Mouse (Mus musculus): Measurements from ENCODE around the gene Hps1. TPM values are rescaled to one million over a fixed set of nuclear protein-coding genes. Genes with fewer than 3 reads are reported as not detected.
A peak's percentile ranks its signal among the peaks of the same experiment; 100 is the strongest.
"Not testable (repeated sequence)": the region's sequence is repeated elsewhere in the genome, so short reads cannot be mapped to it uniquely, and the experiment has no call there.

Hps1 gene
- 10 to 100 TPM; 12.5 to 17.9 (median 15.2) TPM for total RNA-seq (2022)

- peak; percentile 90 for DNase-seq (ENCODE audit: low spot score in 2 of 2)
Measured at GRCm38 (mm10) chr19:42779531-42780155, at the start of gene Hps1. Gene Hps1, minus strand, starts transcription at chr19:42779978.

DNA sequence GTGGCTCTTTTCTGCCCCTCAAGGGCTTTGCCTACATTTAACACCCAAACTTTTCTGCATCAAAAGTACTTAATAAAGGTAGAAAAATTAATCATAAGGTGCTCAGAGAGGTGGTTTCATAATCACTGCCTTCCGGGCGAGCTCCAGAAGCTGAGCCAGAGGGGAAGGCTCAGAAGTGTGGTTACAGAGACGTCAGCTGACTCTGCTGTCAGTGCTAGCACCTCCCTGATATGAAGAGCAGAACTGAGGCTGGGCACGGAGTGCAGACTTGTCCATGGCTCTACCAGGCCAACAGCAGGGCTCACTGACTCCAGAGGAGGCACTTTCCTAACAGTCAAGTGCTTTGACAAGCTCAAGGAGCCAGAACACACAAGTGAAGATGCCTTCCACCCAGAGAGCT lies 49.4 kb upstream of the Hps1 start:
- no peak for DNase-seq (ENCODE audit: low spot score in 2 of 2)

DNA sequence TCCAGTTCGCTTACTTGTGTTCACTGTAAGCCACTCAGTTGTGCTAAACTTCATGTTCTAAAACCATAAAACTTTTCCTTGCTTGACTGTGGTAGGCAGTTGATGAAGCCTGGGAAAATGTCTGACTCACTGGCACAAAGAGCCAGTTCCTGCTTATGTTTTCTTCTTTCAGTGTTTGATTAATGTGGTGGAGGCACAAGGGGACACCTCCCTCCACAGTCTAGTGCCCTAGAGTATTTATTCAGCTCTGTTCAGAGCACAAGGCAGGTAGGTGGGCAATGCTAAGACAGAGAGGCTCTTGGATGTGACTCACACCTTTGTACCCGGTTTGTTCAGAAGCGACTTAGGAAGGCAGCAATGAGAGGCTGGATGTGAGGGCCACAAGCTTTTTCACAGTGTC lies 48.1 kb upstream of the Hps1 start:
- DNase-seq (ENCODE audit: low spot score in 2 of 2), result no peak

DNA sequence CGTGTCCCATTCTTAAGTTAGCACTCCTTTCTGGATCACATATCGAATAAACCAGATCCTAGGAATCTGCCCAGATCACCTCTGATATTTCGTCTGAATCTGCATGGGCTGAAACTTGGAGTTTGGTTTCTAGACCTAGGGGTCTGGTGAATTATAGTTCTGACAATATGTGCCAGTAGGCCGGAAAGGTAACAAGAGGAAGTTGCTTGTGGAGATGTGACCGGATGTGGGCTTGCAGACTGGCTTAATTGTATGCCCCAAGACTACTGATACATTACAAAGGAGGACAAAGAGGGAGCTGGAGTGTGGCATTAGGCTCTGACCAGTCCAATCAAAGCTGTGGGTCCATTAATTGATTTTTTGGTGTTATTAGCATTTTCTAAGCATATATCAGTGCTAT lies 40.3 kb upstream of the Hps1 start:
- no peak for DNase-seq (ENCODE audit: low spot score in 2 of 2)

GRCm38 (mm10) chr19:42817761-42818160 lies 38.0 kb upstream of the Hps1 start:
- no peak for DNase-seq (ENCODE audit: low spot score in 2 of 2)

- DNase-seq (ENCODE audit: low spot score in 2 of 2), result no peak
Measured at GRCm38 (mm10) chr19:42816261-42816660, 36.5 kb upstream of the Hps1 start.

DNA sequence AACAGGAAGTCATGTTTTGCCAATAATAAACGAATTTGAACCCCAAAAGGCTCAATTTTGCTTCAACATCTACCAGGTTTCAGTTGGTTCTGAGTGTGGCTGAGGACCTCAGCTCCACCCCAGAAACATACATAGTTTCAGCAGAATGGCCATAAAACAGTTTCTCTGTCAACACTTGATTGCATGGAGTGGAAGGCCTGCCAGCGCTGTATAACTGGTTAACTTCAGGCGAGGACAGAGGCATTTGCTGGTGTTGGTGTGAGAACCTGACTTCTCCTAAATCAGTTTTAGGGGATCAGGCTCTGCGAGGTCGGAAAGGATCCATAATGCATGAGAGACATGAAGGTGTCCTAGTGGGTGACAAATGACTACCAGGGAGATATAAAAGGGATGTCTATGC lies 30.4 kb upstream of the Hps1 start:
- DNase-seq (ENCODE audit: low spot score in 2 of 2), result no peak

GRCm38 (mm10) chr19:42809491-42809890 lies 29.7 kb upstream of the Hps1 start:
- DNase-seq (ENCODE audit: low spot score in 2 of 2), result no peak

- no peak for DNase-seq (ENCODE audit: low spot score in 2 of 2)
Measured at GRCm38 (mm10) chr19:42797866-42798265, 18.1 kb upstream of the Hps1 start.

- DNase-seq (ENCODE audit: low spot score in 2 of 2), result no peak
Measured at GRCm38 (mm10) chr19:42795801-42796200, 16.0 kb upstream of the Hps1 start.

DNA sequence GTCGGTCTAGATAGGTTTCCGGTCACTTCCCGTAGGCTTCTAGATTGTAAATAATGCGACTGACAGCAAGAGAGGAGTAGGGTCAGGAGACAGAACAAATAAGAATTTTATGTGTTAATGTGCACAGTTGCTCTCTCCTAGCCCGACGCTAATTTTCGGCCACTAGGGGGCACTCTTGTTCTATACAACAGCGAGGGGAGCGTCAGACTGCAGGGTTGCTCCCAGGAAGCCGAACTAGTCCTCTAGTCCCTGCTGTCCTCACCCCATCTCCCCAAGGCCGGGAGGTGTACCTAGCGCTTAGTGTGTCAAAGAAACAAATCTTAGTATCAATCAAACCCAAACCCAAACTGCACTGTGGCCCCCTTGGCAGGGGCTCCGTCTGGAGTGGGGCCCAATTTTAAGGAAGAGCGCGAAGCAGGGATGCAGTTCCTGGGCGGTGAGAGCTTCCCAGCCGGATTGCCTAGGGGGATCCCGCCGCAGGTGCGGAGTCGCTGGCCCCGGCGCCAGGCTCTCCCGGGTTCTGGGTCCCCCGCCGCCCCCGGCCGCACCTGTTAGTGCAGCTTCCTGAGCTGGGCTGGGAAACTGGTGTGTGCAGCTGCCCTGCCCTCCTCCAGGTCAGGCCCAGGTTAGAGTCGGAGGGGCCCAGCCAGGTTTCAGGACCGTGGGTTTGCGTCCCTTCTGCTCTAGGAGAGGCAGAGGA lies 15.3 kb upstream of the Hps1 start:
- DNase-seq (ENCODE audit: low spot score in 2 of 2), result peak; percentile 68 to 92

GRCm38 (mm10) chr19:42788311-42788710 lies 8.5 kb upstream of the Hps1 start:
- DNase-seq (ENCODE audit: low spot score in 2 of 2), result no peak

- DNase-seq (ENCODE audit: low spot score in 2 of 2), result no peak
Measured at GRCm38 (mm10) chr19:42785562-42786220, 5.9 kb upstream of the Hps1 start.

GRCm38 (mm10) chr19:42785129-42785528 lies 5.4 kb upstream of the Hps1 start:
- DNase-seq (ENCODE audit: low spot score in 2 of 2), result no peak

DNA sequence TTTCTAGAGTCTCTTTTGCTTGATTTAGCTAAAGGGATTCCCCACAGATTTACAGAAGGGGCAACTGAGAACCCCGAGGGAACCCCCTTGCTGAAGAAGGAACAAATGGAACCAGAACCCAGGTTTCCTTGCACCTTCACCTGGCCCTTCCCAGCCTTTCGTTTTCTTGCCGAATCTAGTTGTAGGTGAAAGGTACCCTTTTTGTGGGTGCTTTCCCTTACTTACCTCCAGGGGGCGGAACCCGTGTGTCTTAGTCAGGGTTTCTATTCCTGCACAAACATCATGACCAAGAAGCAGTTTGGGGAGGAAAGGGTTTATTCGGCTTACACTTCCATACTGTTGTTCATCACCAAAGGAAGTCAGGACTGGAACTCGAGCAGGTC lies 369 bp upstream of the Hps1 start:
- DNase-seq (ENCODE audit: low spot score in 2 of 2), result not testable (repeated sequence)

DNA sequence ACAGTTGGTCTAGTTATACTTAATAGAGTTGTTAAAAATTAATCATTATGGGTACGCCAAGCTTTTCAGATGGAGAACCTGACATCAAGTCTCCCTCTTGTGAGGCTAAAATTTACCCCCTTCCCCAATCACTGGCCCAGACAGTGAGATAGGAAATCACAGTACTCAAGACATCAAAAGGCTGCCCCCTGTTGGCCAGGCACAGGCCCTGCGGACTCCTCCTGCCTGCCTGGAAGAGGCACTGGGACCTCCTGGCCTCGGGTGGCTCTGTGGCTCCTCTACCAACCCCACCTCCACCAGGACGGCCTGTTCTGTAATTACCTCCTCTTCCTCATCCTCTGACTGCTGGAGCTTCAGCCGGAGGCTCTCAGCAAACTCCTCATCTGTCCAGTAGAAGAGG lies 2.0 kb downstream of the Hps1 start:
- DNase-seq (ENCODE audit: low spot score in 2 of 2), result peak in 1 of 2 experiments; percentile 39

GRCm38 (mm10) chr19:42776813-42777212 lies 3.0 kb downstream of the Hps1 start:
- DNase-seq (ENCODE audit: low spot score in 2 of 2), result no peak

DNA sequence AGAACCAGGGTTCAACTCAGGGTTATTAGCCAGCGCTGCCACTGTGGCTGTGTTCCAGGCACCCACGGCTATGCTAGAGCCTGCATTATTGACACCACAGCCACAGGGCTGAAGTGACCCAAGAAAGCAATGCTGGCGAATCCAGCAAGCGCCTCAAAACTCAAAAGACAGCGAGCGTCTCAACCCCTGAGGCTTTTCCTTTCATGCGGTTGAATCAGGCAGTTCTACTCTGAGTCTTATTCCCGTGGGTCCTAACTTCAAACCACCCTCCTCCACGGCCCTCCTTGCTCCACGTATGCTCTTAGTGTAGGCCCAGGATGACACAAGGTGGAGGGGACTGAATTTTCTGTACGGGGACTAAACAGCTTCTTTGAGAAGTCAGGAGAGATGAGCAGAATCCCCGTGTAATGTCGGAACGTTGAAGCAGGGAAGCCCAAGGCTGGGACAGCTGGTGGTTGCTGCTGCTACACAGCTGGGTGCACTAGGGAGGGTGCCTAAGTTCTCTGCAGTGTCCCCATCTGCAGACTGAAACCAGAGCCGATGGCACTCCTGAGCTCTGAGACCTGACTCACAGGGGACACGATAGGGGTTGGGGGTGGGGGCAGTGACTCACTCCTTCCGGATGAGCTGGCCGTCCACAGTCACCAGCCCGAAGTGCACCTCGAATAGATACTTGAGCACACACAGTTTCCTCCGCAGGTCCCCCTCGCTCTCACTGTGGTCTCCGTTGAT lies 9.5 kb downstream of the Hps1 start:
- no peak for DNase-seq (ENCODE audit: low spot score in 2 of 2)

DNA sequence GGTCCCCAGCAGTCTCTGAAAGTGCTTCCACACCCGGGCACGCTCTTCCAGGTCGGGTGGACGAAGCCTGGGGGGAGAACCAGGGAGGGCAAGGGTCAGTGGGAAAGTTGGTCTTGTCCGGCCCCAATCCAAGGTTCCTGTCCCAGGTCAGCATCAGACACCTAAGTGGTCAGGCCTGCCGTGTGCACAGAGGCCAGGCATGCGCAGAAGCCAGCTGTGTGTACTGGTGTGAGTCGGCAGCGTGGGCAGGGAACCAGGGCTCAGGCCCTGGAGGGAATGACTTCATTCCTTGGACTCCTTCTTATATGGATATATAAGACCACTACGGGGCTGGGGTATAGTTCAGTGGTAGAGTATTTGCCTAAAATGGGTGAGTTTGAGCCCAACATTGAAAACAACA lies 10.1 kb downstream of the Hps1 start:
- no peak for DNase-seq (ENCODE audit: low spot score in 2 of 2)

- no peak for DNase-seq (ENCODE audit: low spot score in 2 of 2)
Measured at GRCm38 (mm10) chr19:42767361-42767760, 12.4 kb downstream of the Hps1 start.

DNA sequence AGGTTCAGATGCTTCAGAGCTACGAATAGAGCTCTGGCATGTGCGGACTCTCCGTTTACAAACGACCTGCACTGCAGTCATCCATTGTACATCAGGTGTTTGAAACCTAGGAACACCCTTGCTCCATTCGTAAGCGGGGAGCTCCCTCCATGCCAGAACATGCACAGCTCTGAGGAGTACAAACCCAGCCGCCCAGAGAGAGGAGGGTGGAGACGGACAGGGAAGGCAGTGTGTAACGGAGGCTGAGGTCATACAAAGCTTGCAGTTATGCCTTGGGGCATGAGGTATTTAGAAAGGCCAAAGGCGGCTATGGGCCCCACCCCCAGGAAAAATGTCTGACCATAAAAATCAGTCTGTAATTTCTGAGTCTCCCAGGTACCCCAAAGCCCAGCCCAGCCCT lies 15.4 kb downstream of the Hps1 start:
- no peak for DNase-seq (ENCODE audit: low spot score in 2 of 2)

DNA sequence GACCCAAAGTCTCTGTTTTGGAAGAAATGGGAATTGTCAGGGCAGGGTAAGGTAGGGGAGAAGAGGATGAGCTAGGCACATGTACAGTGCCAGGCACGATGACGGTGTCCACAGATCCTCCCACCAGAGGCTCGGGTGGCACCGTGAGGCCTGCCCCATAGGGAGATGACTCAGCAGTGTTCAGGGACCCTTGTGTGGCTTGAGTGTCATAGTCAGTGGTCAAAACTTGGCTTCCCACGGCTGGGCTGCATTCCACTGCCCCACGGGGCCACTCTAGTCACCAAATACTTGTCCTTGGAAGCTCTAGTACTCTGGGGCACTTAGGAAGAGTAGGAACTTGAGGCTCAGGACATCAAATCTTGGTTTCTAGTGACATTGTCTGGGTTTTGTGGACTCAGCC lies 23.1 kb downstream of the Hps1 start:
- no peak for DNase-seq (ENCODE audit: low spot score in 2 of 2)
